Mouse (Mus musculus) forebrain, embryonic 12.5 days (tissue): ENCODE data around the gene Vmn1r88. TPM values are rescaled to one million over a fixed set of nuclear protein-coding genes. Genes with fewer than 3 reads are reported as not detected.
"Not testable (repeated sequence)": the region's sequence is repeated elsewhere in the genome, so short reads cannot be mapped to it uniquely, and the experiment has no call there.

ENCODE experiments used
- ATAC-seq: fragments of 200-750 bp; cut with Nextera tagmentation; 2 replicates; pipeline ENCODE4 v1.8.0; 2017; ENCODE audit warnings: moderate TSS enrichment; ENCODE audit not compliant: low FRiP score
- H3K27ac ChIP-seq: fragments of 300-500 bp; sonication (generic); 2 replicates; pipeline ENCODE4 v1.5.1; 2016; ENCODE audit warnings: mild to moderate bottlenecking
- H3K27me3 ChIP-seq: fragments of 300-500 bp; sonication (generic); 2 replicates; pipeline ENCODE4 v1.6.1; 2016; ENCODE audit warnings: mild to moderate bottlenecking
- H3K36me3 ChIP-seq: fragments of 300-500 bp; sonication (generic); replicated peaks from 2 replicates; pipeline ENCODE4 v1.6.1; 2016; ENCODE audit warnings: mild to moderate bottlenecking
- H3K4me1 ChIP-seq: fragments of 300-500 bp; sonication (generic); 2 replicates; pipeline ENCODE4 v1.6.1; 2016
- H3K4me2 ChIP-seq: fragments of 300-500 bp; sonication (generic); 2 replicates; pipeline ENCODE4 v1.6.1; 2016; ENCODE audit warnings: mild to moderate bottlenecking, moderate library complexity
- H3K4me3 ChIP-seq: fragments of 300-500 bp; sonication (generic); replicated peaks from 2 replicates; pipeline ENCODE4 v1.5.1; 2016; ENCODE audit warnings: mild to moderate bottlenecking
- H3K9ac ChIP-seq: fragments of 300-500 bp; sonication (generic); 2 replicates; pipeline ENCODE4 v1.6.1; 2016; ENCODE audit warnings: mild to moderate bottlenecking
- H3K9me3 ChIP-seq: fragments of 300-500 bp; sonication (generic); 2 replicates; pipeline ENCODE4 v1.6.1; 2016
- WGBS: fragments of 180-500 bp; shearing (Covaris S2); methylation state at CpG from one replicate; pipeline ENCODE4 v1.1.7; 2016; 5-methylcytosine and 5-hydroxymethylcytosine counted together
- polyA plus RNA-seq: library from polyadenylated mRNA; unstranded; fragments of >200 nt; fragmentation: Nextera tagmentation; extraction: Ambion mirVana; gene quantifications from 2 replicates; pipeline ENCODE4 v1.2.1, GENCODE M21; 2016

Gene Vmn1r88
- polyA plus RNA-seq = 0.03 TPM in 1 of 2 replicates, not detected in the other

GRCm38 (mm10) chr7:13159268-13159667 is at the start of gene Vmn1r88:
Gene Vmn1r88 (plus strand): TSS chr7:13159568.
- ATAC-seq = no peak

GRCm38 (mm10) chr7:13119817-13120216 is 39.6 kb upstream of the Vmn1r88 start, which contains the start of gene Vmn1r86:
Gene Vmn1r86 (minus strand): TSS chr7:13119917.
- H3K27me3 ChIP-seq = no peaks in the 10 kb centered on the region
- no peak for ATAC-seq

More at GRCm38 (mm10) chr7:13159268-13159667, at the start of gene Vmn1r88:
- Histone ChIP-seq H3K27me3 (no peaks in the 10 kb centered on the region), H3K4me3 (no peak within 1 kb of the TSS), H3K27ac (no peak within 1 kb of the TSS), H3K9ac (no peak within 1 kb of the TSS), H3K4me1 (no peaks in the 10 kb centered on the region), H3K4me2 (no peak within 1 kb of the TSS), H3K9me3 (0 out of 2 replicates have a peak, but pooled peaks cover under 1% of the 10 kb centered on the region), H3K36me3 (no peaks in the 10 kb centered on the region)

GRCm38 (mm10) chr7:13123554-13124153 is 35.7 kb upstream of the Vmn1r88 start:
- 3% methylated on average over 22 of the region's 34 CpGs for WGBS
- not testable (repeated sequence) for H3K9me3 ChIP-seq, H3K36me3 ChIP-seq, H3K27ac ChIP-seq, H3K27me3 ChIP-seq, H3K4me1 ChIP-seq, H3K9ac ChIP-seq
- peak; percentile 91 for ATAC-seq
- Histone ChIP-seq H3K4me3 (peak overlapping the region; percentile 27), H3K4me2 (peak overlapping the region; percentile 48)

More at GRCm38 (mm10) chr7:13119817-13120216, 39.6 kb upstream of the Vmn1r88 start, which contains the start of gene Vmn1r86:
- Histone ChIP-seq H3K4me2 (no peak within 1 kb of the TSS), H3K4me1 (no peaks in the 10 kb centered on the region), H3K36me3 (no peaks in the 10 kb centered on the region), H3K9me3 (no peaks in the 10 kb centered on the region), H3K4me3 (no peak within 1 kb of the TSS), H3K9ac (no peak within 1 kb of the TSS), H3K27ac (no peak within 1 kb of the TSS)

- Histone ChIP-seq H3K9ac (no peak overlapping the region), H3K4me2 (no peak overlapping the region), H3K4me3 (no peak overlapping the region), H3K27ac (no peak overlapping the region), H3K27me3 (no peaks in the 10 kb centered on the region), H3K36me3 (no peaks in the 10 kb centered on the region), H3K4me1 (no peaks in the 10 kb centered on the region), H3K9me3 (no peaks in the 10 kb centered on the region)
- ATAC-seq = no peak
- WGBS = 88% methylated on average over 2 of the region's 2 CpGs
Measured at GRCm38 (mm10) chr7:13131856-13132255, 27.5 kb upstream of the Vmn1r88 start.

GRCm38 (mm10) chr7:13137340-13137739 is 22.0 kb upstream of the Vmn1r88 start:
- H3K27ac ChIP-seq = no peak overlapping the region
- H3K4me2 ChIP-seq = no peak overlapping the region
- no peak overlapping the region for H3K9ac ChIP-seq
- no peak overlapping the region for H3K4me3 ChIP-seq
- H3K9me3 ChIP-seq = no peaks in the 10 kb centered on the region
- no peaks in the 10 kb centered on the region for H3K27me3 ChIP-seq
- no peak for ATAC-seq
- no peaks in the 10 kb centered on the region for H3K36me3 ChIP-seq
- H3K4me1 ChIP-seq = no peaks in the 10 kb centered on the region

- Histone ChIP-seq H3K9ac (no peak within 1 kb of the TSS), H3K36me3 (no peaks in the 10 kb centered on the region), H3K27me3 (no peaks in the 10 kb centered on the region), H3K4me1 (no peaks in the 10 kb centered on the region), H3K4me2 (no peak within 1 kb of the TSS), H3K4me3 (no peak within 1 kb of the TSS), H3K27ac (no peak within 1 kb of the TSS), H3K9me3 (no peaks in the 10 kb centered on the region)
- ATAC-seq = no peak
- 68% methylated on average over 1 of the region's 1 CpGs for WGBS
Measured at GRCm38 (mm10) chr7:13140057-13140456, 19.3 kb upstream of the Vmn1r88 start, which contains the start of gene Vmn1r87. Gene Vmn1r87 (minus strand): TSS chr7:13140157.

GRCm38 (mm10) chr7:13212720-13213119 is 53.4 kb downstream of the Vmn1r88 start, which contains the start of gene Vmn1r89:
Gene Vmn1r89 (plus strand): TSS chr7:13213020.
- no peak within 1 kb of the TSS for H3K4me3 ChIP-seq
- no peaks in the 10 kb centered on the region for H3K4me1 ChIP-seq
- no peak within 1 kb of the TSS for H3K27ac ChIP-seq
- no peaks in the 10 kb centered on the region for H3K9me3 ChIP-seq
- no peak within 1 kb of the TSS for H3K9ac ChIP-seq
- no peaks in the 10 kb centered on the region for H3K36me3 ChIP-seq
- H3K27me3 ChIP-seq = no peaks in the 10 kb centered on the region
- ATAC-seq = no peak
- H3K4me2 ChIP-seq = no peak within 1 kb of the TSS

Other genes with a start within 250 kb of the Vmn1r88 start
- gene Rps5, start 237.3 kb upstream of the Vmn1r88 start, polyA plus RNA-seq = 585 and 638 TPM in 2 replicates
- 0.81 and 0.83 TPM in 2 replicates for gene Rnf225, start 232.2 kb upstream of the Vmn1r88 start, polyA plus RNA-seq
- 11.3 and 12.4 TPM in 2 replicates for gene Zfp324, start 193.7 kb upstream of the Vmn1r88 start, polyA plus RNA-seq
- gene Zfp446, start 181.7 kb upstream of the Vmn1r88 start, polyA plus RNA-seq = 15.3 and 15.7 TPM in 2 replicates
- 0.14 and 0.18 TPM in 2 replicates for gene Slc27a5, start 161.4 kb upstream of the Vmn1r88 start, polyA plus RNA-seq
- 370 and 396 TPM in 2 replicates for gene Trim28, start 160.5 kb upstream of the Vmn1r88 start, polyA plus RNA-seq
- gene Zbtb45, start 149.5 kb upstream of the Vmn1r88 start, polyA plus RNA-seq = 34.9 and 35.9 TPM in 2 replicates
- 127 and 132 TPM in 2 replicates for gene Chmp2a, start 124.8 kb upstream of the Vmn1r88 start, polyA plus RNA-seq
- gene Ube2m, start 121.3 kb upstream of the Vmn1r88 start, polyA plus RNA-seq = 107 and 154 TPM in 2 replicates
- gene Mzf1, start 104.8 kb upstream of the Vmn1r88 start, polyA plus RNA-seq = 5.3 and 5.4 TPM in 2 replicates
- gene Vmn1r85, start 64.4 kb upstream of the Vmn1r88 start, polyA plus RNA-seq = not detected in 2 replicates
- gene Vmn1r86, start 39.7 kb upstream of the Vmn1r88 start, polyA plus RNA-seq = not detected in 2 replicates
- not detected in 2 replicates for gene Vmn1r87, start 19.4 kb upstream of the Vmn1r88 start, polyA plus RNA-seq
- gene Vmn1r89, start 53.5 kb downstream of the Vmn1r88 start, polyA plus RNA-seq = not detected in 2 replicates
- 137 and 140 TPM in 2 replicates for gene Lig1, start 117.7 kb downstream of the Vmn1r88 start, polyA plus RNA-seq
- gene Zswim9, start 119.2 kb downstream of the Vmn1r88 start, polyA plus RNA-seq = 15.8 and 19.0 TPM in 2 replicates
- gene Pla2g4c, start 165.1 kb downstream of the Vmn1r88 start, polyA plus RNA-seq = 1.7 and 1.9 TPM in 2 replicates
- gene Cabp5, start 238.6 kb downstream of the Vmn1r88 start, polyA plus RNA-seq = 0.14 TPM in 1 of 2 replicates, not detected in the other